Mouse (Mus musculus) kidney, embryonic 16.5 days (tissue): ENCODE measurements around the gene Olfr959. TPM values are rescaled to one million over a fixed set of nuclear protein-coding genes. Genes with fewer than 3 reads are reported as not detected.

Experiments
- ATAC-seq: fragments of 200-750 bp; cut with Nextera tagmentation; 2 replicates; pipeline ENCODE4 v1.8.0; 2017; ENCODE audit warnings: moderate TSS enrichment; ENCODE audit not compliant: low FRiP score, low TSS enrichment
- H3K27ac ChIP-seq: fragments of 300-500 bp; sonication (generic); 2 replicates; pipeline ENCODE4 v1.5.1; 2014; ENCODE audit warnings: low read length
- H3K27me3 ChIP-seq: fragments of 300-500 bp; sonication (generic); 2 replicates; pipeline ENCODE4 v1.6.1; 2014; ENCODE audit warnings: low read length, control low read depth, mixed read lengths; ENCODE audit not compliant: insufficient read depth
- H3K36me3 ChIP-seq: fragments of 300-500 bp; sonication (generic); 2 replicates; pipeline ENCODE4 v1.6.1; 2014; ENCODE audit warnings: low read length, control low read depth, mixed read lengths; ENCODE audit not compliant: insufficient read depth
- H3K4me1 ChIP-seq: fragments of 300-500 bp; sonication (generic); 2 replicates; pipeline ENCODE4 v1.6.1; 2014; ENCODE audit warnings: low read length, control low read depth, mixed read lengths; ENCODE audit not compliant: insufficient read depth
- H3K4me2 ChIP-seq: fragments of 300-500 bp; sonication (generic); replicated peaks from 2 replicates; pipeline ENCODE4 v1.6.1; 2014; ENCODE audit warnings: low read depth, low read length
- H3K4me3 ChIP-seq: fragments of 300-500 bp; sonication (generic); 2 replicates; pipeline ENCODE4 v1.5.1; 2014; ENCODE audit warnings: mild to moderate bottlenecking, low read length
- H3K9ac ChIP-seq: fragments of 300-500 bp; sonication (generic); replicated peaks from 2 replicates; pipeline ENCODE4 v1.6.1; 2014; ENCODE audit warnings: low read length
- H3K9me3 ChIP-seq: fragments of 300-500 bp; sonication (generic); 2 replicates; pipeline ENCODE4 v1.6.1; 2016; ENCODE audit warnings: low read length, control low read depth
- WGBS: fragments of 180-500 bp; shearing (Covaris S2); extraction: QIAGEN DNeasy Blood & Tissue Kit; methylation state at CpG from one replicate; pipeline ENCODE4 v1.1.7; 2014; 5-methylcytosine and 5-hydroxymethylcytosine counted together
- polyA plus RNA-seq: library from polyadenylated mRNA; unstranded; fragments of >200 nt; fragmentation: Nextera tagmentation; extraction: Ambion mirVana; gene quantifications from 2 replicates; pipeline ENCODE4 v1.2.1, GENCODE M21; 2015

The Olfr959 gene
- polyA plus RNA-seq: not detected in 2 replicates

DNA sequence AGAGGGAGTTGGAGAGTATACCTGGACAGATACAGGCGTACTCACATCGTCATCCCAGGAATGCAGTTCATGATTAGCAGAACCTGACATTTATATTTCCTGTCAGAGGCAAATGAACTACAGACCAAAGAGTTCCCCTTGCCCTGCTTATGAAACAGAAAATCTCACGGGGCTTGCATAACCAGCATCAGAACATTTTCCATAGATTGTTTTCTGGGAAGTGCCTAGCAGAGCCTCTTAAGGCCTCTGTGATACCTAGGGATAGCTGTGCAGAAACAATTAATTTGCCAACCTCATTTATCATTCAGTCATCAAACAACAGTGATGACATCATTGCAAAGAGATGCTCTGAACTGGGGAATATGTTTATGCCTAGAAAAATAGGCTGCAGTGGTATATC is at the start of gene Olfr959:
Gene Olfr959 (minus strand): TSS at position 101 of the 400 bp plus-strand sequence.
- Histone ChIP-seq H3K4me1 (no peaks in the 10 kb centered on the region), H3K27me3 (no peaks in the 10 kb centered on the region), H3K4me2 (no peak within 1 kb of the TSS), H3K4me3 (no peak within 1 kb of the TSS), H3K27ac (no peak within 1 kb of the TSS), H3K36me3 (no peaks in the 10 kb centered on the region), H3K9ac (no peak within 1 kb of the TSS), H3K9me3 (no peaks in the 10 kb centered on the region)
- 84% methylated on average over 3 of the region's 3 CpGs for WGBS
- no peak for ATAC-seq

GRCm38 (mm10) chr9:39624711-39625110 is 49.3 kb upstream of the Olfr959 start:
- Histone ChIP-seq H3K9me3 (no peaks in the 10 kb centered on the region), H3K4me2 (no peak overlapping the region), H3K27me3 (no peaks in the 10 kb centered on the region), H3K9ac (no peak overlapping the region), H3K4me3 (no peak overlapping the region), H3K4me1 (no peaks in the 10 kb centered on the region), H3K27ac (no peak overlapping the region), H3K36me3 (no peaks in the 10 kb centered on the region)
- no peak for ATAC-seq
- WGBS: 11% methylated on average over 2 of the region's 2 CpGs

GRCm38 (mm10) chr9:39623783-39624182 is 48.4 kb upstream of the Olfr959 start:
- no peak for ATAC-seq
- Histone ChIP-seq H3K4me3 (no peak overlapping the region), H3K36me3 (no peaks in the 10 kb centered on the region), H3K9me3 (no peaks in the 10 kb centered on the region), H3K9ac (no peak overlapping the region), H3K27me3 (no peaks in the 10 kb centered on the region), H3K27ac (no peak overlapping the region), H3K4me1 (no peaks in the 10 kb centered on the region), H3K4me2 (no peak overlapping the region)
- 85% methylated on average over 3 of the region's 3 CpGs for WGBS

DNA sequence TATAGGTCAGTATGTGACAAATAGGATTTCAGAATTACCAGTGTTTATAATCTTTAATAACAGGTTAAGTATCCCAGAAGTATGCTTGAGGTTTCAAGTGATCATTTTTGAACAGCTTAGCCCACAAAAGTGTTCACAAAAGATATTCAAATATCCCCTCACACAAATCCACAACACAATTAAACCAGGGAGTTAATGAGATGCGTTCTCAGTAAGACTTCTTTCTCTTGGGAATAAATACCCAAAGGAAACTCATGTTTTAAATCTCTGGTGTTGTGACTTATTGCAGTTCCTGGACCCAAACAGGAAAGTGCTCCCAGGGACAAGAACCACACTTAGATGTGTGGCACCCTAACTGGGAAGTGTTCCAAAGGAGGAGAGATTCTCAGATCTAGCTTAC is 45.7 kb upstream of the Olfr959 start, which contains the start of gene Olfr960:
Gene Olfr960 (plus strand): TSS at position 301 of the 400 bp plus-strand sequence.
- no peak for ATAC-seq
- 80% methylated on average over 1 of the region's 1 CpGs for WGBS
- no peaks in the 10 kb centered on the region for H3K27me3 ChIP-seq
- H3K9ac ChIP-seq: no peak within 1 kb of the TSS
- H3K36me3 ChIP-seq: no peaks in the 10 kb centered on the region
- no peak within 1 kb of the TSS for H3K4me2 ChIP-seq
- no peak within 1 kb of the TSS for H3K27ac ChIP-seq
- no peak within 1 kb of the TSS for H3K4me3 ChIP-seq
- no peaks in the 10 kb centered on the region for H3K4me1 ChIP-seq
- H3K9me3 ChIP-seq: no peaks in the 10 kb centered on the region

GRCm38 (mm10) chr9:39611953-39612352 is 36.6 kb upstream of the Olfr959 start:
- WGBS: 60% methylated on average over 1 of the region's 1 CpGs
- Histone ChIP-seq H3K9me3 (no peaks in the 10 kb centered on the region), H3K36me3 (no peaks in the 10 kb centered on the region), H3K27me3 (no peaks in the 10 kb centered on the region), H3K4me2 (no peak overlapping the region), H3K4me1 (no peaks in the 10 kb centered on the region), H3K27ac (no peak overlapping the region), H3K4me3 (no peak overlapping the region), H3K9ac (no peak overlapping the region)
- ATAC-seq: no peak

DNA sequence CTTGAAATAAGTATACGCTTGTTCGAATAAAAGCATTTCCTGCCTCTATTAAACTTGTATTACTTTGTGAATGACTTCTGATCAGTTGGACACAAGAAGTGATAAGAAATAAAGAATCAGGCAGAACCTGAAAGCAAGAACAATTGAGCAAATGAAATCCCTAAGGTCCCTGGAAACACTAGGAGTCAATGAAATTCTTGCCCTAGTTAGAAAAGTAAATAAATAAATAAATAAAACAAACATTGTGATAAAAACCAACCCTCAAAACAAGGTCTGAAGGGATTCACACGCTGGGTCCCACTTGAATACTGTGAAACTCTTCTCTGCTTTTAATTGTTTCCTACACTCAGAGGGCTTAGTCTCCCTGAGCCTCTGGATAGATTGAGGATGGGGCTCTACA is 35.0 kb upstream of the Olfr959 start, which contains the start of gene Olfr148:
Gene Olfr148 (plus strand): TSS at position 301 of the 400 bp plus-strand sequence.
- Histone ChIP-seq H3K4me2 (no peak within 1 kb of the TSS), H3K9ac (no peak within 1 kb of the TSS), H3K4me1 (no peaks in the 10 kb centered on the region), H3K27ac (no peak within 1 kb of the TSS), H3K9me3 (no peaks in the 10 kb centered on the region), H3K27me3 (no peaks in the 10 kb centered on the region), H3K36me3 (no peaks in the 10 kb centered on the region), H3K4me3 (no peak within 1 kb of the TSS)
- no peak for ATAC-seq
- 78% methylated on average over 3 of the region's 3 CpGs for WGBS

DNA sequence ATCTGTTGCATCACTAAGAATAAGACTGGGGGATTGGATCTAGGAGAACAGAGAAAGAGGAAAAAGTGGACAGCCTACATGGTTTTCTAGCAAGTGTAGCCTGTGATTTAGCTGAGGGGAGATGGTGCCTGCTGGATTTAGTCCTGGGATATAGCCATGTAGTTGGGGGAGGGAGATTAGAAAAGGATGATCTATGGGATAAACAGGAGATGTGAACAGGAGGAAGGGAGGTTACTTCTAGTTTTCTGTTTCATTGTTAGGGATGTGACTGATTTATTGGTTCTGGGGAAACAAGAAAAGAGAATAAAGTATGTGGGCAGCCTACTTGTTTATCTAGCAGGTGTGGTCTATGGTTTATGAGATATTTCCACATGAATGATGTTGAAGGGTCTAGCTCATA is 33.1 kb upstream of the Olfr959 start:
- Histone ChIP-seq H3K9ac (no peak overlapping the region), H3K9me3 (no peaks in the 10 kb centered on the region), H3K4me2 (no peak overlapping the region), H3K27me3 (peaks cover 4% of the 10 kb centered on the region; the same call in 1 of the 2 replicates), H3K27ac (no peak overlapping the region), H3K36me3 (no peaks in the 10 kb centered on the region), H3K4me3 (no peak overlapping the region), H3K4me1 (peaks cover 6% of the 10 kb centered on the region; the same call in 1 of the 2 replicates)
- no peak for ATAC-seq

GRCm38 (mm10) chr9:39603999-39604453 is 28.7 kb upstream of the Olfr959 start, which contains the start of gene AW551984:
Gene AW551984, minus strand, starts transcription at chr9:39604403.
- H3K27ac ChIP-seq: no peak within 1 kb of the TSS
- peak within 1 kb of the TSS; percentile 52 for H3K4me3 ChIP-seq
- peak within 1 kb of the TSS; percentile 63 for H3K9ac ChIP-seq

GRCm38 (mm10) chr9:39603333-39603845 is 28.0 kb upstream of the Olfr959 start:
- peak overlapping the region; percentile 88 for H3K4me2 ChIP-seq
- no peak overlapping the region for H3K27ac ChIP-seq
- peaks cover 12% of the 10 kb centered on the region; the same call in 1 of the 2 replicates for H3K4me1 ChIP-seq
- peak; percentile 85 for ATAC-seq
- peaks cover 7% of the 10 kb centered on the region; the same call in 1 of the 2 replicates for H3K27me3 ChIP-seq
- peak overlapping the region; percentile 52 for H3K4me3 ChIP-seq
- peak overlapping the region; percentile 50; the same call in 1 of the 2 replicates for H3K9ac ChIP-seq
- 1% methylated on average over 9 of the region's 9 CpGs for WGBS
- no peaks in the 10 kb centered on the region for H3K36me3 ChIP-seq
- no peaks in the 10 kb centered on the region for H3K9me3 ChIP-seq

More at GRCm38 (mm10) chr9:39603999-39604453, 28.7 kb upstream of the Olfr959 start, which contains the start of gene AW551984:
- H3K27me3 ChIP-seq: peaks cover 7% of the 10 kb centered on the region; the same call in 1 of the 2 replicates
- H3K36me3 ChIP-seq: no peaks in the 10 kb centered on the region
- under 1% methylated on average over 8 of the region's 8 CpGs for WGBS
- ATAC-seq: peak; percentile 65
- H3K4me2 ChIP-seq: peak within 1 kb of the TSS; percentile 88
- peaks cover 12% of the 10 kb centered on the region; the same call in 1 of the 2 replicates for H3K4me1 ChIP-seq
- H3K9me3 ChIP-seq: no peaks in the 10 kb centered on the region
